Mouse (Mus musculus) heart, postnatal 4 days (tissue): ENCODE results near the gene Olfr406. TPM values are rescaled to one million over a fixed set of nuclear protein-coding genes. Genes with fewer than 3 reads are reported as not detected.

Source experiments
- DNase-seq: peaks from one replicate; pipeline ENCODE4 v3.0.0; 2021
- total RNA-seq, 2 experiments: library from RNA; stranded (reverse); gene quantifications; 2 replicates each; pipeline ENCODE4 v1.2.3; 2021

The Olfr406 gene
- not detected for total RNA-seq

- no peak for DNase-seq
These were observed at the start of gene Olfr406 for GRCm38 (mm10) chr11:74259508-74259907. Gene Olfr406 (plus strand): TSS chr11:74259808.

GRCm38 (mm10) chr11:74211279-74211678, 48.3 kb upstream of the Olfr406 start, which contains the start of gene Olfr43:
Gene Olfr43 (minus strand): TSS chr11:74211379.
- no peak for DNase-seq

- no peak for DNase-seq
These were observed 18.4 kb upstream of the Olfr406 start for GRCm38 (mm10) chr11:74241201-74241600.

GRCm38 (mm10) chr11:74283436-74283835, 23.8 kb downstream of the Olfr406 start, which contains the start of gene Olfr59:
Gene Olfr59 (plus strand): TSS chr11:74283736.
- DNase-seq = no peak

- no peak for DNase-seq
These were observed 27.6 kb downstream of the Olfr406 start for GRCm38 (mm10) chr11:74287256-74287655.

Other genes with a start within 250 kb of the Olfr406 start
- not detected for gene Olfr139, start 203.3 kb upstream of the Olfr406 start, total RNA-seq
- gene Olfr399, start 203.2 kb upstream of the Olfr406 start, total RNA-seq = not detected
- gene Zfp616, start 189.9 kb upstream of the Olfr406 start, total RNA-seq = not detected
- gene Olfr401, start 146.1 kb upstream of the Olfr406 start, total RNA-seq = not detected
- gene Olfr402, start 106.3 kb upstream of the Olfr406 start, total RNA-seq = not detected
- not detected for gene Olfr403, start 73.6 kb upstream of the Olfr406 start, total RNA-seq
- not detected for gene Olfr43, start 48.4 kb upstream of the Olfr406 start, total RNA-seq
- not detected for gene Olfr59, start 23.9 kb downstream of the Olfr406 start, total RNA-seq
- gene Olfr410, start 78.2 kb downstream of the Olfr406 start, total RNA-seq = not detected
- not detected for gene Olfr411, start 92.8 kb downstream of the Olfr406 start, total RNA-seq
- not detected for gene Olfr412, start 102.3 kb downstream of the Olfr406 start, total RNA-seq